Mouse (Mus musculus) heart, adult 2 months (tissue): ENCODE measurements around the gene Ppp1r14a.

Source experiments
- CTCF ChIP-seq: fragments of 200-600 bp; IDR thresholded peaks from 2 replicates; pipeline ENCODE4 v1.8.1; 2022; ENCODE audit warnings: antibody characterized with exemption, mild to moderate bottlenecking, moderate library complexity
- EP300 ChIP-seq: fragments of 200-500 bp; IDR thresholded peaks from 2 replicates; pipeline ENCODE4 v1.6.1; 2011; ENCODE audit warnings: low read depth, low read length, control low read depth; ENCODE audit not compliant: insufficient read depth
- POLR2A ChIP-seq: fragments of 200-500 bp; IDR thresholded peaks from 2 replicates; pipeline ENCODE4 v1.6.1; 2011; ENCODE audit warnings: mild to moderate bottlenecking, low read depth, low read length, control low read depth; ENCODE audit not compliant: insufficient read depth

DNA sequence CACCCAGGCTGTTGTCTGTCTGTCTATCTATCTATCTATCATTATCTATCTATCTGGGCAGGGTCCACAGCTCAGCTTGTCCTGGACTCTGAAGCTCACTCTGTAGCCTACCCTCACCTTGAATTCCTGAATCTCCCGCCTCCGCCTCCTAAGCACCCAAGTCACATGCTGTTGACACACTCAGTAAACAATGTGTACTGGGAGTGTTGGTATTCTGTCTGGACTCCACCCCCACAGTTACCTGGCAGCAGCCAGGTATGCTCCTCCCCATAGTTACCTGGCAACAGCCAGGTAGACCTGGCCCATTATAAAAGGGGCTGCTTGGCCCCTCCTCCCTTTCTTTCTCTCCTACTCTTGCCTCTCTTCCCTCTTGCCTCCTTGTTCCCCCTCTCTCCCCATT is 1.0 kb upstream of the Ppp1r14a start:
- TF ChIP-seq POLR2A (no peak), EP300 (no peak), CTCF (no peak)
